Mouse (Mus musculus): ENCODE data around the gene Gm12169.

GRCm38 (mm10) chr11:46582741-46583140, 58.7 kb downstream of the Gm12169 start:
- TF ChIP-seq CTCF (IDR thresholded peaks at IDR 0.05; ENCODE audit: insufficient read depth, low read depth, low read length) (no peak), POLR2A (IDR thresholded peaks at IDR 0.05; ENCODE audit: insufficient read depth, low read depth, low read length) (no peak)

All from olfactory bulb, adult 2 months (tissue).